9 mouse cellular contexts compared by ENCODE assay signal in genomic region chr11:58018287-58018686, GRCm38 (mm10). TPM values are rescaled to one million over a fixed set of nuclear protein-coding genes. Genes with fewer than 3 reads are reported as not detected.
A peak's percentile ranks its signal among the peaks of the same experiment; 100 is the strongest.
DNase-seq lines count a peak whose midpoint lies in the region; ATAC-seq and TF ChIP-seq lines count a peak whose summit lies in the region.
"Had no signal": no experiment of that assay in that cellular context is flagged by ENCODE, and none has a peak within 500 bp of the region (broad histone marks: within the 10 kb centered on the region; RNA-seq: fewer than 3 reads in every experiment).

No protein-coding gene starts in this region.

- no peak overlapping the region; the same call in 1 of the 2 replicates for H3K27ac ChIP-seq in kidney, embryonic 16.5 days (ENCODE audit: low read length)
- H3K27ac ChIP-seq in hindbrain, embryonic 10.5 days, result no peak overlapping the region

- no peak overlapping the region for H3K9ac ChIP-seq in kidney, embryonic 16.5 days (replicated peaks; ENCODE audit: low read length)

- no peak overlapping the region for H3K4me2 ChIP-seq in kidney, embryonic 16.5 days (replicated peaks; ENCODE audit: low read depth, low read length)

- no peaks in the 10 kb centered on the region for H3K9me3 ChIP-seq in kidney, embryonic 16.5 days (ENCODE audit: low read length)
- H3K9me3 ChIP-seq in E14TG2a.4 (ENCODE audit: low read length), result no peaks in the 10 kb centered on the region
- no peaks in the 10 kb centered on the region for H3K9me3 ChIP-seq in hindbrain, embryonic 10.5 days

- DNase-seq in adrenal gland, postnatal 10 days, result peak; percentile 40
- DNase-seq in adrenal gland, adult 8-10 months, result no peak
- peak; percentile 52 for DNase-seq in kidney, adult 9 months
- DNase-seq in kidney, postnatal 25 days, result peak; percentile 45 to 47
- no peak for DNase-seq in natural killer cell, adult 2 months (ENCODE audit: low spot score in 2 of 2)
- DNase-seq in hindbrain, embryonic 10.5 days (ENCODE audit: low spot score), result no peak
- DNase-seq: cerebellum, adult 8-10 months had no signal

- no peak for TF ChIP-seq CTCF in E14TG2a.4 (conservative IDR thresholded peaks at IDR 0.05; ENCODE audit: low read length)

- no peaks in the 10 kb centered on the region for H3K27me3 ChIP-seq in kidney, embryonic 16.5 days (ENCODE audit: insufficient read depth, low read length)
- H3K27me3 ChIP-seq in E14TG2a.4 (ENCODE audit: insufficient read depth, low read length), result no peaks in the 10 kb centered on the region
- H3K27me3 ChIP-seq in hindbrain, embryonic 10.5 days (ENCODE audit: insufficient read depth, poor library complexity, severe bottlenecking), result no peaks in the 10 kb centered on the region

- ATAC-seq in kidney, embryonic 16.5 days (ENCODE audit: low FRiP score, low TSS enrichment), result no peak

- peaks cover 70% of the 10 kb centered on the region for H3K4me1 ChIP-seq in kidney, embryonic 16.5 days (ENCODE audit: insufficient read depth, low read length)
- peaks cover 92% of the 10 kb centered on the region for H3K4me1 ChIP-seq in E14TG2a.4 (replicated peaks; ENCODE audit: low read depth, low read length)
- peaks cover 36% of the 10 kb centered on the region for H3K4me1 ChIP-seq in hindbrain, embryonic 10.5 days (replicated peaks)

- WGBS in kidney, embryonic 16.5 days, result 65% methylated on average over 2 of the region's 2 CpGs
- WGBS in hindbrain, embryonic 10.5 days, result 86% methylated on average over 2 of the region's 2 CpGs

- H3K4me3 ChIP-seq in kidney, embryonic 16.5 days (ENCODE audit: low read length), result no peak overlapping the region
- H3K4me3 ChIP-seq in E14TG2a.4 (replicated peaks; ENCODE audit: low read length), result peak overlapping the region; percentile 3; the same call in 1 of the 2 replicates
- H3K4me3 ChIP-seq in hindbrain, embryonic 10.5 days, result no peak overlapping the region

- H3K36me3 ChIP-seq in kidney, embryonic 16.5 days (ENCODE audit: insufficient read depth, low read length), result no peaks in the 10 kb centered on the region
- H3K36me3 ChIP-seq in E14TG2a.4 (ENCODE audit: insufficient read depth, low read length), result peaks cover 29% of the 10 kb centered on the region
- H3K36me3 ChIP-seq in hindbrain, embryonic 10.5 days, result peaks cover 3% of the 10 kb centered on the region; the same call in 1 of the 2 replicates

RNA-seq across cellular contexts. Expression of gene Larp1, which starts 9.4 kb away (rescaled TPM):
- 10 to 100 TPM; 78.6 to 85.0 TPM for total RNA-seq in adrenal gland, postnatal 10 days (2021)
- total RNA-seq in adrenal gland, adult 8-10 months (2022), result 100 to 1,000 TPM in 3 of 4 experiments, 10 to 100 TPM in 1; 95.7 to 109 (median 104) TPM
- 18.3 and 19.1 TPM in 2 replicates for polyA plus RNA-seq in kidney, embryonic 16.5 days (2015; fragmentation: Nextera tagmentation; extraction: Ambion mirVana)
- polyA plus RNA-seq in hindbrain, embryonic 10.5 days (2016; fragmentation: Nextera tagmentation; extraction: Ambion mirVana), result 14.0 and 15.6 TPM in 2 replicates

Comparison
In these comparisons a context has a peak if more than half of its experiments do, and no peak if none do; other contexts are left out.
1. DNase-seq: peak in adrenal gland, postnatal 10 days (single experiment), kidney, adult 9 months (single experiment) and kidney, postnatal 25 days (2 of 2); none in adrenal gland, adult 8-10 months (single experiment), natural killer cell, adult 2 months (0 of 2) and hindbrain, embryonic 10.5 days (single experiment).